Mouse (Mus musculus): ENCODE measurements at regions not wholly inside any gene's neighbourhood (a gene's known extent, or its start where the extent isn't known, plus 50 kb on each side); places are given as distances from the start of the nearest gene placed in this dataset.

DNA sequence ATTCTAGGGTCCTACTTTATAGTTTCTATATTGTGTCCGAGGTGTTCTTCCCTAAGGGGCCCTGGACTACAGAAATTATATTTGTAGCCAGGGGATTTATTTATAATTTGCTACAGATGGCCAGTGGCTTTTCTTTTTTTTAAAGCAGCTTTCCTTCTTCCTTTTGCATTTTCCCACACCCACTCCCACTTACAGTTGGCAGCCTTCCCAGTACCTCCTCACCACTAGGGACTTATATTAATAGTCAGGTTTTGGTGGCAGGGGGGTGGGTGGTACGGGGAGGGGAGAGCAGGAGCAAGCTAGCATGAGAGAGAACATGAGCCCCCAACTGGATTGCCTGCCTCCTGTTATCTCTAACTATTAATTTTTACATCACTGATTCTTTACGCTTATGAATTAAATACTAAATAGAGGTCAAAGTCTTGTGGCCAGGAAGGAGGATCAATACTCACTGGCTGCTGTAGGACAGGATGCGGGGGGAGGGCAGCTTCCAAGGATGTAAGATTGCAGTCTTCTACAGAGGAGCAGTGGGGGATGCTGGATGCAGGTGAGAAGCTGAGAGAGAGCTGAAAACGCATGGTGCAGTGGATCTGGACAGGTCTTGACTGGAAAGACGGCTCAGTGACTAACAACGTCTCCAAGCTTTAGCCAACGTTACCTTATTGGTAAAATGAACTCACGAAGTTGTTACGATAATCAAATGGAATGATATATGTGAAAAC lies 202.6 kb downstream of the Kcnrg start:
- Histone ChIP-seq H3K27ac (0 out of 2 replicates have a peak overlapping the region, but pooled peaks have one; percentile 10), H3K27me3 (no peaks in the 10 kb centered on the region), H3K4me2 (no peak overlapping the region), H3K4me1 (replicated peaks) (peaks cover 23% of the 10 kb centered on the region), H3K36me3 (no peaks in the 10 kb centered on the region), H3K9me3 (no peaks in the 10 kb centered on the region), H3K4me3 (no peak overlapping the region), H3K9ac (no peak overlapping the region)
- 73% methylated on average over 10 of the region's 10 CpGs for WGBS
- no peak for ATAC-seq (ENCODE audit: low FRiP score)

DNA sequence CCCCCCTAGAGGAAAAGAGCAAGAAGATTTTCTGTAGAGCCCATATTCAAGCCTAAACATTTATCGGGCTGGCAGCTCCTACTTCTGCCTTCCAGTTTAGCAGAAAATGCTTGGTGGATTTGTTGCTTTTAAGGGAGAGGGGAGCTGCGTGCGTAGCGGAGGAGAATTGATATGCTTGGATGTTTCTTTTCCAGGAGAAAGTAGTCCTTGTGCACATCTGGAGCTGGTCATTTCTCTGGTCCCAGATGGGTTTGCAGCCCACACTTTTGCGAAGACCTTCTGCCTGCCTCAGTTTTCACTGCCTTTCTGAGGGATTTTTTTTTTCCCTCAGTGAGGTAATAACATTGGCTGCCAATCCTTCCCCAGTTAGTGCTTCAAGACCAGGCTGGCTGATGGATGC lies 203.6 kb downstream of the Kcnrg start:
- WGBS = 74% methylated on average over 5 of the region's 5 CpGs
- no peak overlapping the region for H3K9ac ChIP-seq
- no peak overlapping the region for H3K27ac ChIP-seq
- no peaks in the 10 kb centered on the region for H3K36me3 ChIP-seq
- H3K4me2 ChIP-seq = no peak overlapping the region
- H3K4me1 ChIP-seq (replicated peaks) = peaks cover 23% of the 10 kb centered on the region
- H3K4me3 ChIP-seq = no peak overlapping the region
- H3K9me3 ChIP-seq = no peaks in the 10 kb centered on the region
- H3K27me3 ChIP-seq = no peaks in the 10 kb centered on the region
- ATAC-seq (ENCODE audit: low FRiP score) = no peak

DNA sequence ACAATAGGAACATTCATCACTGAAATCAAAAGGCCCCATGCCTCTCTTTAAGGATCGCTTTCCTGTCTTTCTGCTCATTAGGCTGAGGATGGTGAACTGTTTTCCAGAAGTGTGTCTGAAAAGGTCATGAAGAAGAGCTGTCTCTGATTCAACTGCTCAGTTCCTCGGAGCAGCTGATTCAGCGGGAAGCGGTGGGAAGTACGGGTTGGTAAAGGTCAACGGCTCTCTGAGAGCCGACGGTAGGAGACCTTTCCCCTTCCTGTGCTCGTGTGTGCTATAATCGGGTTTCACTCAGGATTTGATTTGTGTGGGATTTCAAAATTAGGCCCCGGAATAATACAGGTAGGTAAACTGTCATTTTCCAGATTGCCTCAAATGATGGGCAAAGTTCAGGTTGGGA lies 210.5 kb downstream of the Kcnrg start:
- H3K9me3 ChIP-seq = no peaks in the 10 kb centered on the region
- no peak overlapping the region for H3K27ac ChIP-seq
- no peaks in the 10 kb centered on the region for H3K4me1 ChIP-seq (replicated peaks)
- no peak overlapping the region for H3K4me3 ChIP-seq
- ATAC-seq (ENCODE audit: low FRiP score) = no peak
- H3K36me3 ChIP-seq = no peaks in the 10 kb centered on the region
- H3K9ac ChIP-seq = no peak overlapping the region
- H3K4me2 ChIP-seq = no peak overlapping the region
- H3K27me3 ChIP-seq = no peaks in the 10 kb centered on the region
- WGBS = 74% methylated on average over 11 of the region's 11 CpGs

DNA sequence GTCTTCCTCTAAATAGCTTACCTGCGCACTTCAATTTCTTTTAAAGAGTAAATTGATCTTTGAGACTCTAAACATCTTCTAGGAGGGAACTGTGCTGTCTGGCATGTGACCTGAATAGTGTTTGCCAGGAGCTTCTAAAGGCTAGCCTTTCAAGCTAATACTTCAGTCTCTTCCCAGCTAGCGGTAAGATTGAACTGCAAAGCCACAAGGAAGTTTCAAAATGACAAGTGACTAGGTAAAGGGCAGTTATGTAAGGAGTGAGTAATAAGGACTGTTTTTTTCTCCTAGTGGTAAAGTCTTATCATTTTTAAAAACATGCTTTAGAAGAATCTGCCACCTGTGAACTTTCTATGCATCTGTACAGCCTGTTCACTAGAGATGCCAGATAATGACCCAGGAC lies 211.1 kb downstream of the Kcnrg start:
- Histone ChIP-seq H3K9me3 (no peaks in the 10 kb centered on the region), H3K27me3 (no peaks in the 10 kb centered on the region), H3K36me3 (no peaks in the 10 kb centered on the region), H3K9ac (no peak overlapping the region), H3K4me1 (replicated peaks) (no peaks in the 10 kb centered on the region), H3K27ac (no peak overlapping the region), H3K4me2 (no peak overlapping the region), H3K4me3 (no peak overlapping the region)
- 95% methylated on average over 2 of the region's 2 CpGs for WGBS
- ATAC-seq (ENCODE audit: low FRiP score) = no peak

DNA sequence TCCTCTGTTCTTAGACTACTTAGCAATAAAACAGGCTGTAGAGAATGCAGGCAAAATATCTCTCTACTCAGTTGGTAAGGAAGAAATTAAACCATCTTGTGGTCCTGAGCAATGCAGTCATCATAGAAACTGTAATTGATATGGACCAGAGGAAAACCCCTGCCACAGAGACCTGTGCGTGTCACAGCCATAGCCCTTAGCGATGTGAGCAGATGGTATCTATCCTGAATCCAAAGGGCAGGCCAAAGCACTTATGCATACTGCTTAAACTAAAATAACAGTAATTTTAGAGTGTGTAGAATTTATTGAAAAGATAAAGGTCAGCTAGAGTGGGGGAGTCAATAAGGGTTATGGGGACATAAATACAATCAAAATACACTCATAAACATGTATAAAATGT lies 212.0 kb downstream of the Kcnrg start:
- 78% methylated on average over 2 of the region's 2 CpGs for WGBS
- no peaks in the 10 kb centered on the region for H3K4me1 ChIP-seq (replicated peaks)
- no peaks in the 10 kb centered on the region for H3K27me3 ChIP-seq
- H3K4me2 ChIP-seq = no peak overlapping the region
- H3K36me3 ChIP-seq = no peaks in the 10 kb centered on the region
- H3K27ac ChIP-seq = no peak overlapping the region
- H3K4me3 ChIP-seq = no peak overlapping the region
- H3K9ac ChIP-seq = no peak overlapping the region
- no peak for ATAC-seq (ENCODE audit: low FRiP score)
- H3K9me3 ChIP-seq = no peaks in the 10 kb centered on the region

DNA sequence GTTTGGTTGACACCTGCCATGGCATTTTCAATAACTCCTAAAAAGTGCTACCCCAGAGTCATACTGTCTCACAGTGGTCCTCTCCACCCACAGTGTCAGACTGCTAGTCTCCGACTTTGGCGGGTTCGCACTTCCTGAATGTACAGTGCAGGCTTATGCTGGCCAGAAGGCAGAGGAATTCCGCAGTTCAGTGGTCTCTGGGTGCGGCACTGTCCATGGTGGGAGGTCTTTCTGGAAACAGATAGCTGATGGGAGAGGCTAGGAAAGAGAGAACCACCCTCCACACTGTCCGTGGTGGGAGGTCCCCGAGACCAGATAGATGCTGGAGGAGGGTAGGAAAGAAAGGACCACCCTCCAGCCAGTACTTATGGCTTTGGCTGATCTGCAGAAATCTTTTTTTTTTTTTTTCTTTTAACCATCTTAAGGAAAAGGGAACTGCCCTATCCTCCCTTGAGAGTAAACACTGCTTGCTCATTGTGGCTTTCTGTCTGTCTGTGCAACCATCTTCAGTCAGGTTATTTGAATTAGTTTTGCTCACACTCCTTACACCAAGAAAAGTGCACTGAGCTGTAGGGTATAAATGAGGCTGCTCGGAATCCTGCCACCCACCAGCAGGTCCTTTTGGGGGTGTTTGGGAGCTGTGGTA lies 227.2 kb downstream of the Kcnrg start:
- no peak overlapping the region for H3K4me2 ChIP-seq
- H3K9me3 ChIP-seq = no peaks in the 10 kb centered on the region
- H3K27me3 ChIP-seq = no peaks in the 10 kb centered on the region
- WGBS = 79% methylated on average over 8 of the region's 8 CpGs
- no peak overlapping the region for H3K4me3 ChIP-seq
- H3K36me3 ChIP-seq = no peaks in the 10 kb centered on the region
- no peak overlapping the region for H3K27ac ChIP-seq
- H3K9ac ChIP-seq = no peak overlapping the region
- ATAC-seq (ENCODE audit: low FRiP score) = no peak
- 0 out of 2 replicates have a peak, but pooled peaks cover 5% of the 10 kb centered on the region for H3K4me1 ChIP-seq (replicated peaks)

DNA sequence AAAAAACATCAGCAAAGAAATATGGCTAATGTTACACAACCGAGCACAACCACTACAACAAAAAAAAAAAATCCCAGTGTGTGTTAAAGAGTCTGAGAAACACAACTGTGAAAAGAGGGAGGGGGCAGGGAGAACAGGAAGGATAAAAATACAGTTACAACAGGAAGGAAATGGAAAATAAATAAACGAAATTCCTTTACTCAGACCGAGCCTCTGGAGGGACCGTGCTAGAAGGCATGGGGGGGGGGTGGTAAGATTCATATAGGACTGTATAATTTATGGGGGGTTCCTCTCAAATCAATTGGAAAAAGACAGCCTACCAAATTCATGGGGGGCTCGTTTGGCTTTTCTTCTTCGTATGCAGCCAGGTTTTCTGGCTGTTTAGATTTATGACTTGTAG lies 228.5 kb downstream of the Kcnrg start:
- Histone ChIP-seq H3K9me3 (no peaks in the 10 kb centered on the region), H3K4me2 (no peak overlapping the region), H3K4me3 (no peak overlapping the region), H3K27ac (no peak overlapping the region), H3K36me3 (no peaks in the 10 kb centered on the region), H3K4me1 (replicated peaks) (0 out of 2 replicates have a peak, but pooled peaks cover 5% of the 10 kb centered on the region), H3K9ac (no peak overlapping the region), H3K27me3 (no peaks in the 10 kb centered on the region)
- no peak for ATAC-seq (ENCODE audit: low FRiP score)
- WGBS = 74% methylated on average over 6 of the region's 6 CpGs

DNA sequence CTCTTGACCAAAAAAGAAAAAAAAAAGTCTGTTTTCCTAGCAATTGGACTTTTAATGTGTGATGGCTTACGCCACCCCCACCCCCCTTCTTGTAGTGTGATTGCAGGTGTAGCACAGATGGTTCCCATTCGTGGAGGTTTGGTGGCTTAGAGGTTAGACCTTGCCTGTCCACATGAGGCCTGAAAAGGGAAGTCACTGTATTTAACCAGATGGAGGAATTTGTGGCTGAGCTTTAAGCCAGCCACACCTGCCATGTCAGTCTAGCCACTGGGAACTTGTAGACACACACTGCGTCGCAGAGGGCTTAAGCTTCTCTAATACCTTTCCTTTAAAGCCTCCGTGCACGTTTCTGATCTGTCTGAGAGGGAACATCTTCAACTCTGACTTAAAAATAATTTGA lies 229.0 kb downstream of the Kcnrg start:
- 80% methylated on average over 6 of the region's 6 CpGs for WGBS

DNA sequence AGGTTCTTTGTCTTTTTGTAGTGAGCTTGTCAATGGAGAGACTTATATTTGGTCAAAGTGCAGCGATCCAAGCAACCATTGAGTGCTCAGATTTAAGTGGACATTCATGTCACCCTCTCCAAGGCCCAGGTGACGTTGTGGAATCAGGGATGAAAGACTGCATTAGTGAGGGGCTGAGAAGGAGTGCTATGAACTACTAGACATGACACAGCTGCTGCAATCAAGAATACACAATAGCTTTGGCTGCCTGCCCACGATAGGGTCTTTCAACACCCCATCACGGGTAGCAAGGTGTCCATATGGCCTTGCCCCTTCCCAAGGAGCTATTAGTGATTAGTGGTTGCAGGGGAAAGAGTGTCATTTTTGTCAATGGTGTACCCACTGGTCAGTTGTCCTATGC lies 229.7 kb downstream of the Kcnrg start:
- no peak overlapping the region for H3K27ac ChIP-seq

More for the DNA sequence above, 229.0 kb downstream of the Kcnrg start:
- no peak overlapping the region for H3K4me2 ChIP-seq
- no peak for ATAC-seq (ENCODE audit: low FRiP score)
- no peaks in the 10 kb centered on the region for H3K9me3 ChIP-seq
- H3K9ac ChIP-seq = no peak overlapping the region
- no peak overlapping the region for H3K27ac ChIP-seq
- no peak overlapping the region for H3K4me3 ChIP-seq
- H3K27me3 ChIP-seq = no peaks in the 10 kb centered on the region
- H3K36me3 ChIP-seq = no peaks in the 10 kb centered on the region
- 0 out of 2 replicates have a peak, but pooled peaks cover 5% of the 10 kb centered on the region for H3K4me1 ChIP-seq (replicated peaks)

DNA sequence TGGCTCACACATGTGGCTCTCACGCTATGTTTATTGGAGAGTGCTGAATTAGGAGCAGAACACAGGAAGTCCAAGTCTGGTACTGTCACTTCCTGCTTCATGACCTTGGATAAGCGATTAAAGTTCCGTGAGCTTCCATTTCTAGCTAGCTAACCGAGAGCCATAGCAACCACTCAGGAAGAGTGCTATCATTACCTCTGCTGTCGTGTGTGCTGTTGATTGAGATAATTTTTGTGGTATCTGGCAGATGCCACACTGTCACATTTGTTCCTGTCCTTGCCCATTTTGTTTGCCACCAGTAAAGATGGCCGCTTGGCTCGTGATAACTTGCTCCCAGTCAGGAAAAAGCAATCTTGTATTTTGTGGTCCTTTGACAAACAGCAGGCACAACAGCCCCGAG lies 230.6 kb downstream of the Kcnrg start:
- Histone ChIP-seq H3K36me3 (no peaks in the 10 kb centered on the region), H3K4me1 (replicated peaks) (0 out of 2 replicates have a peak, but pooled peaks cover 5% of the 10 kb centered on the region), H3K4me2 (no peak overlapping the region), H3K27ac (no peak overlapping the region), H3K27me3 (no peaks in the 10 kb centered on the region), H3K9me3 (no peaks in the 10 kb centered on the region), H3K9ac (no peak overlapping the region), H3K4me3 (no peak overlapping the region)
- 87% methylated on average over 8 of the region's 8 CpGs for WGBS
- no peak for ATAC-seq (ENCODE audit: low FRiP score)

More for the DNA sequence above, 229.7 kb downstream of the Kcnrg start:
- H3K4me2 ChIP-seq = no peak overlapping the region
- no peaks in the 10 kb centered on the region for H3K9me3 ChIP-seq
- no peak overlapping the region for H3K9ac ChIP-seq
- H3K4me3 ChIP-seq = no peak overlapping the region
- H3K4me1 ChIP-seq (replicated peaks) = 0 out of 2 replicates have a peak, but pooled peaks cover 5% of the 10 kb centered on the region
- H3K27me3 ChIP-seq = no peaks in the 10 kb centered on the region
- H3K36me3 ChIP-seq = no peaks in the 10 kb centered on the region
- 71% methylated on average over 4 of the region's 4 CpGs for WGBS
- no peak for ATAC-seq (ENCODE audit: low FRiP score)

DNA sequence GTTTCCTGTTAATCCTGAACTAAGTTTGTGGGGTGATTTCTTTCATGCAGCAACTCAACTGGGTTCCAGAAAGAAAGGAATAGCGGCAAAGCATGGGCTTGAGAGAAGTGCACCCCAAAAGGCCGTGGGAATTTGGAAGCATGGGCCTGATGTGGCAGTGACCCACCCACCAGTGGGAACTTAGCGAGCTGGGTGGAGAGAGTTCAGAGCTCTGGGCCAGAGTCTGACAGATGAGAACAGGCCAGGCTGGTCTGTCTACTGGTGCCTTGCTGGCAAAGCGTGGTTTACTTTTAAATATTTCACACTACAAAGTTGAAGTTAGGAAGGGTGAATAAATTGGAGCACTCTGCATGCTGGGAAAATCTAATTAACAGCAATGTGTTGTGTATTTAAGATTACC lies 235.2 kb downstream of the Kcnrg start:
- H3K27me3 ChIP-seq = no peaks in the 10 kb centered on the region
- ATAC-seq (ENCODE audit: low FRiP score) = no peak
- no peaks in the 10 kb centered on the region for H3K4me1 ChIP-seq (replicated peaks)
- no peaks in the 10 kb centered on the region for H3K9me3 ChIP-seq
- 89% methylated on average over 4 of the region's 4 CpGs for WGBS
- H3K4me3 ChIP-seq = no peak overlapping the region
- H3K36me3 ChIP-seq = no peaks in the 10 kb centered on the region
- no peak overlapping the region for H3K27ac ChIP-seq
- no peak overlapping the region for H3K4me2 ChIP-seq
- no peak overlapping the region for H3K9ac ChIP-seq

DNA sequence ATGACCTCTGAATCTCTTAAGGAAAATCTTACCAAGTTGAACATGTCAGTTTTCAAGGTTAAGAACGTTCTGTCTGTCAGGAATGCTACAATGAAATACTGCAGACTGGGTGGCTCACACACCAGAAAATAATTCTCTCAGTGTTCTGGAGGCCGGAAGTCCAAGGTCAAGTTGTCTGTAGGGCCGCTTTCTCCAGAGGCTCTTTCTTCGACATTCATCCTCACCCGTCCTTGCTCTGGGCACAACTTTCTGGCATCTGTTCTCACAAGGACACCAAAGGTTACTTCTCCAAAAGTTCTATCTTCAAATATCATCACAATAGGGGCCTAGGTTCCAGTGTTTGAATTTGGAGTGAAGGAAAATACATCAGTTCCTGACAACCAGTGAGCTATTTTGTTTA lies 239.2 kb downstream of the Kcnrg start:
- no peaks in the 10 kb centered on the region for H3K27me3 ChIP-seq
- WGBS = 82% methylated on average over 5 of the region's 5 CpGs
- H3K4me3 ChIP-seq = no peak overlapping the region
- H3K9me3 ChIP-seq = no peaks in the 10 kb centered on the region
- no peak overlapping the region for H3K27ac ChIP-seq
- no peak for ATAC-seq (ENCODE audit: low FRiP score)
- no peak overlapping the region for H3K9ac ChIP-seq
- H3K36me3 ChIP-seq = no peaks in the 10 kb centered on the region
- no peaks in the 10 kb centered on the region for H3K4me1 ChIP-seq (replicated peaks)
- no peak overlapping the region for H3K4me2 ChIP-seq

DNA sequence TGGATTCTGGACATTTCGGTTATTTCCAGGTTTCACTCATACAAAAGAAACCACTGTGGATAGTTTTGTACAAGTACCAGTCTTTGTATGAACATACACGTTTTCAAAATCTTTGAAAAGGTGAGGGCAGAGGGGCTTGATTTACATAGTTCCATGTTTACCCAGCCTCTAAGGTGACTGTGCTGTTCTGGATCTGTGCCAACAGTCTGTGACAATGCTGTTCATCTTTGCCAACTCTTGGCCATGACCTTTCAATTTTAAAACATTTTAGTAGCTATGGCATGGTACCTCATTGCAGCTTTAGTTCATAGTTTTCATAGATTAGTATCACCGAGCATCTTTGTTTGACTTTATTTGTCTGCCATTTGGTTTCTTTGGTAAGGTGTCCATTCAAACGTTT lies 243.0 kb downstream of the Kcnrg start:
- H3K4me1 ChIP-seq (replicated peaks) = no peaks in the 10 kb centered on the region
- H3K4me3 ChIP-seq = no peak overlapping the region
- no peak overlapping the region for H3K27ac ChIP-seq
- 91% methylated on average over 4 of the region's 4 CpGs for WGBS
- ATAC-seq (ENCODE audit: low FRiP score) = no peak
- no peaks in the 10 kb centered on the region for H3K36me3 ChIP-seq
- H3K4me2 ChIP-seq = no peak overlapping the region
- no peaks in the 10 kb centered on the region for H3K27me3 ChIP-seq
- H3K9ac ChIP-seq = no peak overlapping the region
- no peaks in the 10 kb centered on the region for H3K9me3 ChIP-seq
